ENCODE assay signal across 27 mouse cellular contexts in genomic region chr14:7921459-7921858, GRCm38 (mm10). TPM values are rescaled to one million over a fixed set of nuclear protein-coding genes. Genes with fewer than 3 reads are reported as not detected.
"Had no signal": no experiment of that assay in that cellular context is flagged by ENCODE, and none has a peak within 500 bp of the region (broad histone marks: within the 10 kb centered on the region; RNA-seq: fewer than 3 reads in every experiment).

No protein-coding gene starts in this region.

- H3K9me3 ChIP-seq: liver, embryonic 15.5 days; lung, embryonic 15.5 days; midbrain, embryonic 13.5 days; neural tube, embryonic 13.5 days; neural tube, embryonic 15.5 days; stomach, embryonic 15.5 days had no signal

- H3K4me1 ChIP-seq: midbrain, embryonic 13.5 days; neural tube, embryonic 13.5 days; neural tube, embryonic 15.5 days had no signal

- DNase-seq: liver, postnatal 0 days; lung, adult 2 months; lung, postnatal 14 days; lung, postnatal 36 days; retina, postnatal 1 day; right cerebral cortex, adult 18-20 months; right cerebral cortex, postnatal 25 days; right cerebral cortex, postnatal 4 days; spleen, adult 18-20 months; thymus, postnatal 14 days; thymus, postnatal 36 days had no signal

- H3K9ac ChIP-seq: liver, embryonic 15.5 days; liver, postnatal 0 days; lung, embryonic 15.5 days; midbrain, embryonic 13.5 days; neural tube, embryonic 13.5 days; neural tube, embryonic 15.5 days; stomach, embryonic 15.5 days had no signal

- H3K27me3 ChIP-seq: liver, embryonic 15.5 days; lung, embryonic 15.5 days; megakaryocyte, embryonic 14.5 days; midbrain, embryonic 13.5 days; neural tube, embryonic 13.5 days; neural tube, embryonic 15.5 days; stomach, embryonic 15.5 days had no signal

- H3K4me3 ChIP-seq: liver, embryonic 15.5 days; lung, embryonic 15.5 days; megakaryocyte, embryonic 14.5 days; midbrain, embryonic 13.5 days; myocyte; neural tube, embryonic 13.5 days; neural tube, embryonic 15.5 days; stomach, embryonic 15.5 days had no signal

- H3K4me2 ChIP-seq: liver, embryonic 15.5 days; lung, embryonic 15.5 days; midbrain, embryonic 11.5 days; midbrain, embryonic 13.5 days; neural tube, embryonic 13.5 days; neural tube, embryonic 15.5 days; stomach, embryonic 15.5 days had no signal

- ATAC-seq: liver, postnatal 0 days; lung, postnatal 0 days; midbrain, embryonic 13.5 days; midbrain, embryonic 16.5 days had no signal

- H3K27ac ChIP-seq: liver, embryonic 15.5 days; lung, embryonic 15.5 days; macrophage; midbrain, embryonic 13.5 days; neural tube, embryonic 13.5 days; neural tube, embryonic 15.5 days; stomach, embryonic 15.5 days; stomach, postnatal 0 days had no signal

RNA-seq across cellular contexts. Expression of gene Gm45521, which starts 35.6 kb away (rescaled TPM):
- polyA plus RNA-seq: liver, embryonic 15.5 days; liver, postnatal 0 days; lung, adult 2 months; lung, embryonic 15.5 days; lung, postnatal 0 days; macrophage; myocyte; neural tube, embryonic 11.5 days; neural tube, embryonic 15.5 days; small intestine, adult 2 months; stomach, embryonic 15.5 days; stomach, postnatal 0 days; thymus, postnatal 0 days had no signal
